In genomic region chr12:84772726-84773441, GRCm38 (mm10) we compare ENCODE assay signal across 7 mouse cellular contexts. TPM values are rescaled to one million over a fixed set of nuclear protein-coding genes. Genes with fewer than 3 reads are reported as not detected.
DNase-seq lines count a peak whose midpoint lies in the region; ATAC-seq lines count a peak whose summit lies in the region.

Gene Npc2, minus strand, starts transcription at chr12:84773152.
Gene Isca2, plus strand, starts transcription at chr12:84773251.

- DNase-seq in adrenal gland, adult 2 months: peak; percentile 99
- DNase-seq in embryo, embryonic 11.5 days (ENCODE audit: low read depth, low spot score): peak; percentile 97
- DNase-seq in gastrocnemius, postnatal 36 days: peak; percentile 93 to 96
- peak; percentile 95 to 99 for DNase-seq in left cerebral cortex, postnatal 25 days (ENCODE audit: low spot score in 2 of 2)
- DNase-seq in midbrain, embryonic 10.5 days (ENCODE audit: low spot score): peak; percentile 98
- DNase-seq in right cerebral cortex, postnatal 4 days: peak; percentile 91

- H3K9ac ChIP-seq in intestine, embryonic 15.5 days: peak within 1 kb of the TSS; percentile 77

- H3K36me3 ChIP-seq in intestine, embryonic 15.5 days: peaks cover 4% of the 10 kb centered on the region; the same call in 1 of the 2 replicates
- peaks cover 44% of the 10 kb centered on the region for H3K36me3 ChIP-seq in midbrain, embryonic 10.5 days

- peak within 1 kb of the TSS; percentile 68 for H3K4me3 ChIP-seq in intestine, embryonic 15.5 days (replicated peaks)
- peak within 1 kb of the TSS; percentile 83 for H3K4me3 ChIP-seq in midbrain, embryonic 10.5 days

- intact Hi-C loops in gastrocnemius, postnatal 36 days (cut with DNase I): no loop called here
- intact Hi-C loops in left cerebral cortex, postnatal 25 days (cut with DNase I): no loop called here

- H3K9me3 ChIP-seq in intestine, embryonic 15.5 days: no peaks in the 10 kb centered on the region
- no peaks in the 10 kb centered on the region for H3K9me3 ChIP-seq in midbrain, embryonic 10.5 days (replicated peaks)

- peaks cover 22% of the 10 kb centered on the region for H3K4me1 ChIP-seq in intestine, embryonic 15.5 days (replicated peaks)
- peaks cover 40% of the 10 kb centered on the region for H3K4me1 ChIP-seq in midbrain, embryonic 10.5 days

- peak; percentile 99 for ATAC-seq in intestine, embryonic 15.5 days

- no peaks in the 10 kb centered on the region for H3K27me3 ChIP-seq in intestine, embryonic 15.5 days (replicated peaks)
- no peaks in the 10 kb centered on the region for H3K27me3 ChIP-seq in midbrain, embryonic 10.5 days (ENCODE audit: low read depth, poor library complexity, severe bottlenecking)

- WGBS in intestine, embryonic 15.5 days: under 1% methylated on average over 50 of the region's 50 CpGs
- under 1% methylated on average over 50 of the region's 50 CpGs for WGBS in midbrain, embryonic 10.5 days

- H3K27ac ChIP-seq in intestine, embryonic 15.5 days: peak within 1 kb of the TSS; percentile 94
- H3K27ac ChIP-seq in midbrain, embryonic 10.5 days (replicated peaks): peak within 1 kb of the TSS; percentile 94

- peak within 1 kb of the TSS; percentile 70 for H3K4me2 ChIP-seq in intestine, embryonic 15.5 days (replicated peaks)

RNA-seq across cellular contexts. Expression of gene Npc2, which starts in this region (rescaled TPM):
- total RNA-seq in adrenal gland, adult 2 months (2021): 100 to 1,000 TPM in 1 of 2 experiments, 10 to 100 TPM in 1; 85.4 to 100 TPM
- 126 and 165 TPM in 2 replicates for polyA plus RNA-seq in adrenal gland, adult 2 months (2012; rRNA removed)
- total RNA-seq in gastrocnemius, postnatal 36 days (2021): 10 to 100 TPM; 12.7 to 14.1 TPM
- polyA plus RNA-seq in intestine, embryonic 15.5 days (2015; fragmentation: Nextera tagmentation; extraction: Ambion mirVana): 76.7 and 77.9 TPM in 2 replicates
- total RNA-seq in left cerebral cortex, postnatal 25 days (2021): 10 to 100 TPM; 27.3 to 32.2 TPM
- polyA plus RNA-seq in midbrain, embryonic 10.5 days (2016; fragmentation: Nextera tagmentation; extraction: Ambion mirVana): 82.7 and 93.0 TPM in 2 replicates

RNA-seq across cellular contexts. Expression of gene Isca2, which starts in this region (rescaled TPM):
- total RNA-seq in adrenal gland, adult 2 months (2021): 10 to 100 TPM; 76.0 to 80.8 TPM
- polyA plus RNA-seq in adrenal gland, adult 2 months (2012; rRNA removed): 42.1 and 54.5 TPM in 2 replicates
- 10 to 100 TPM; 39.0 to 42.6 TPM for total RNA-seq in gastrocnemius, postnatal 36 days (2021)
- polyA plus RNA-seq in intestine, embryonic 15.5 days (2015; fragmentation: Nextera tagmentation; extraction: Ambion mirVana): 124 and 134 TPM in 2 replicates
- 10 to 100 TPM; 51.5 to 61.1 TPM for total RNA-seq in left cerebral cortex, postnatal 25 days (2021)
- 162 and 190 TPM in 2 replicates for polyA plus RNA-seq in midbrain, embryonic 10.5 days (2016; fragmentation: Nextera tagmentation; extraction: Ambion mirVana)

Comparison
In these comparisons a context has a peak if more than half of its experiments do, and no peak if none do; other contexts are left out.
1. Peak in every context shown above with its lines: DNase-seq, ATAC-seq, H3K4me3 ChIP-seq and H3K27ac ChIP-seq.